Mouse (Mus musculus) forebrain, embryonic 11.5 days (tissue): ENCODE data around the gene Zfp444. TPM values are rescaled to one million over a fixed set of nuclear protein-coding genes. Genes with fewer than 3 reads are reported as not detected.

Source experiments
- ATAC-seq: fragments of 200-750 bp; cut with Nextera tagmentation; replicated peaks from 2 replicates; pipeline ENCODE4 v1.8.0; 2017; ENCODE audit warnings: moderate TSS enrichment; ENCODE audit not compliant: low FRiP score
- DNase-seq: peaks from one replicate; pipeline ENCODE4 v3.0.0-alpha.2; 2017; ENCODE audit warnings: low spot score
- H3K27ac ChIP-seq: fragments of 300-500 bp; sonication (generic); 2 replicates; pipeline ENCODE4 v1.5.1; 2014; ENCODE audit warnings: low read depth, low read length
- H3K27me3 ChIP-seq: fragments of 300-500 bp; sonication (generic); 2 replicates; pipeline ENCODE4 v1.6.1; 2014; ENCODE audit warnings: mild to moderate bottlenecking, low read length, mixed read lengths; ENCODE audit not compliant: control insufficient read depth, insufficient read depth
- H3K36me3 ChIP-seq: fragments of 300-500 bp; sonication (generic); 2 replicates; pipeline ENCODE4 v1.6.1; 2014; ENCODE audit warnings: mild to moderate bottlenecking, low read length, moderate library complexity, mixed read lengths; ENCODE audit not compliant: control insufficient read depth, insufficient read depth
- H3K4me1 ChIP-seq: fragments of 300-500 bp; sonication (generic); replicated peaks from 2 replicates; pipeline ENCODE4 v1.6.1; 2014; ENCODE audit warnings: low read length, mixed read lengths; ENCODE audit not compliant: control insufficient read depth, insufficient read depth
- H3K4me2 ChIP-seq: fragments of 300-500 bp; sonication (generic); 2 replicates; pipeline ENCODE4 v1.6.1; 2014; ENCODE audit warnings: low read depth, mild to moderate bottlenecking, low read length, moderate library complexity, mixed read lengths; ENCODE audit not compliant: severe bottlenecking
- H3K4me3 ChIP-seq: fragments of 300-500 bp; sonication (generic); 2 replicates; pipeline ENCODE4 v1.5.1; 2014; ENCODE audit warnings: low read depth, low read length
- H3K9ac ChIP-seq: fragments of 300-500 bp; sonication (generic); 2 replicates; pipeline ENCODE4 v1.6.1; 2014; ENCODE audit warnings: low read length
- H3K9me3 ChIP-seq: fragments of 300-500 bp; sonication (generic); 2 replicates; pipeline ENCODE4 v1.6.1; 2016; ENCODE audit warnings: low read length, mixed read lengths; ENCODE audit not compliant: control insufficient read depth
- WGBS: fragments of 180-500 bp; shearing (Covaris S2); extraction: QIAGEN DNeasy Blood & Tissue Kit; methylation state at CpG from one replicate; pipeline ENCODE4 v1.1.7; 2014; 5-methylcytosine and 5-hydroxymethylcytosine counted together
- polyA plus RNA-seq: library from polyadenylated mRNA; unstranded; fragments of >200 nt; fragmentation: Nextera tagmentation; extraction: Ambion mirVana; gene quantifications from 2 replicates; pipeline ENCODE4 v1.2.1, GENCODE M21; 2014

Zfp444 gene
- polyA plus RNA-seq, 1 experiment from 2014 or later: 73.9 TPM

DNA sequence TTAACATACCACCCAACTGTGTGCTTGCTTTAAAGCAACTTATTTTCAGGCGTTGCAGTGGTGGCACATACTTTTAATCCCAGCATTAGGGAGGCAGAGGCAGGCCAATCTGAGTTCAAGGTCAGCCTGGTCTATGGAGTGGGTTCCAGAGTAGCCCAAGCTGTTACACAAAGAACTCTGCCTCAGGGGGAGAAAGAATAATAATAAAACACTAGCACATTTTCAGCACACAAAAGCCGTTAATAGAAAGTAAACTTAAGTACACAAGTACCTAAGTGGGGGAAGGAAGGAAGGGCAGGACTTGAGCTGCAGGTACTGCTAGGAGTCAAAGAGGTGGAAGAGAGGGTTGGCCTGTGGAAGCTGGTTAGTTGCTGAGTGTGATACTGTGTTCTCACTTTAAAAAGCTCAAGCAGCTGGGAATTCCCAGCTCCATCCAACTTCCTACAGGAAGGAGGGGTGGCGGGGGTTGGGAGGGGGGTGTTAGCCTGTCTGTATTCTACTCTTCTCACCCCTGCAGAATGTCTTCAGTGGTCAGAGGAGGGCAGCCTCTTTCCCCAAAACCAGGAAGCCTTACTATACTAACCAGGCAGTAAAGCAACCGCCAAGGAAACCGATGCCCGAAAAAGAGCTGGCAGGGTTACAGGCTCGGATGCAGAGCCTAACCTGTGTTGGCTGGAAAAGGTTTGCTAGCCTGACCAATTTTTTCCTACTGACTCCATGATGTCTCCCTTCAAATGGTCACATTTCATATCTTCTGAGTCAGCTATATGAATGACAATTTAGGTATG, 25.6 kb upstream of the Zfp444 start:
- Histone ChIP-seq H3K4me2 (no peak overlapping the region), H3K27me3 (no peaks in the 10 kb centered on the region), H3K4me1 (no peaks in the 10 kb centered on the region), H3K9me3 (no peaks in the 10 kb centered on the region), H3K36me3 (no peaks in the 10 kb centered on the region; the same call in 1 of the 2 replicates), H3K27ac (no peak overlapping the region), H3K9ac (no peak overlapping the region), H3K4me3 (no peak overlapping the region)
- 89% methylated on average over 7 of the region's 7 CpGs for WGBS
- DNase-seq (no peak), ATAC-seq (no peak)

DNA sequence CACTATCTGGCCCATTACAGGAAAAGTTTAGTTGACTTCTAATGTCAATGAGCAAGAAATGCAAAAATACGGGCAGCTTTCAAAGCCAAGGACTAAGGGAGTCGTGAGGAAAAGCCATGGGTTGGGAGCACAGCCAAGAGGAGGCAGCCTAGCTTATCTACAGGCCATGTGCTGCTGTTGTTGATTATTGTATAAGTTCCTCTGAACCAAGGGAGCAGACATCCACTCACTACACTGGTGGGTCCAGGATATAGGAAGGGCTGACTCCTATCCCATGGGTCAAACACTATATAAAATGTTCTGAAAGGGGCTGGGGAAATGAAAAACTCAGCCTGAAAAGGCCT, 25.1 kb upstream of the Zfp444 start:
- H3K4me1 ChIP-seq: no peaks in the 10 kb centered on the region
- no peaks in the 10 kb centered on the region for H3K27me3 ChIP-seq
- WGBS: 91% methylated on average over 2 of the region's 2 CpGs
- H3K36me3 ChIP-seq: no peaks in the 10 kb centered on the region; the same call in 1 of the 2 replicates
- H3K4me3 ChIP-seq: no peak overlapping the region
- ATAC-seq (no peak), DNase-seq (no peak)
- no peak overlapping the region for H3K4me2 ChIP-seq
- no peak overlapping the region for H3K27ac ChIP-seq
- no peaks in the 10 kb centered on the region for H3K9me3 ChIP-seq
- H3K9ac ChIP-seq: no peak overlapping the region

DNA sequence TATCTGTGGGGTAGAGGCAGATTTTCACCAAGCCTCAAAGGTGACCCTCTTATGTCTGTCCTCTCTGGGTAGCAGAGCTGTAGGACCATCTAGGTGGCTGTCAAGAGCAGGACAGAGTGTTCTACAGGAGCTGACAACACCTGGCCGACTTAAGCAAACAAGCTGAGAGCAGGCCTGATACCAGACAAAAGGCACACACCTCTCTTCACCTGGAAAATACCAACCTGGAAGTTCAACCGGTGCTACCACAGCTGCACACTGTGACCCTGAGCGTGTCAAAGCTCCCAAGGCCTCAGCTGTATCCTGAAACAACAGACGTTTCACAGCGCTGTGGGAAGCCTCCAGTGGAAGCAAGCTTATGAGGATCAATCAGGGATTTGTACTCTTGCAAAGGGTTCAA, 24.3 kb upstream of the Zfp444 start:
- Histone ChIP-seq H3K4me1 (no peaks in the 10 kb centered on the region), H3K9me3 (no peaks in the 10 kb centered on the region), H3K9ac (no peak overlapping the region), H3K36me3 (no peaks in the 10 kb centered on the region), H3K4me3 (no peak overlapping the region), H3K27me3 (no peaks in the 10 kb centered on the region), H3K4me2 (no peak overlapping the region), H3K27ac (no peak overlapping the region)
- 87% methylated on average over 5 of the region's 5 CpGs for WGBS
- no peak for ATAC-seq
- no peak for DNase-seq

DNA sequence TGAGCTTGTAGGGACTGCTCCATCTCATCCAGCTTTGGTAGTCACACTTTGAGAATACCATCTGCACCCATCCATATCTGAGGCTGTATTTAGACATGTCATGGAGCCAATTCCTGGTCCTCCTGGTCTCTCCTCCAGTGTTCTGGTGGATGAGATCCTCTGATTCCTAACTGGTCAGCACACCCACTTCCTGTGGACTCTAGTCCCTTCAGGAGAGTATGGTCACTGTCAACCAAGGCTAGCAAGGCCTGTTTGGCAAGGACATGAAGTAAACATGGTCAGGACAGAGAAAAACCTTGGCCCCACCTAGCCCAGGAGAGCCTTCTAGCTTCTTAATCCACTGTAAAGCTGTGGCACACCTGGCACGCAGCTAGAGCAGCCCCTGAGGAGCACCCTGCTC, 20.8 kb upstream of the Zfp444 start:
- WGBS: 77% methylated on average over 1 of the region's 1 CpGs
- H3K9ac ChIP-seq: no peak overlapping the region
- no peak overlapping the region for H3K4me3 ChIP-seq
- DNase-seq (no peak), ATAC-seq (no peak)
- H3K36me3 ChIP-seq: no peaks in the 10 kb centered on the region
- no peaks in the 10 kb centered on the region; the same call in 1 of the 2 replicates for H3K9me3 ChIP-seq
- H3K4me2 ChIP-seq: no peak overlapping the region
- H3K27me3 ChIP-seq: no peaks in the 10 kb centered on the region
- no peak overlapping the region for H3K27ac ChIP-seq
- H3K4me1 ChIP-seq: 0 out of 2 replicates have a peak, but pooled peaks cover 2% of the 10 kb centered on the region

DNA sequence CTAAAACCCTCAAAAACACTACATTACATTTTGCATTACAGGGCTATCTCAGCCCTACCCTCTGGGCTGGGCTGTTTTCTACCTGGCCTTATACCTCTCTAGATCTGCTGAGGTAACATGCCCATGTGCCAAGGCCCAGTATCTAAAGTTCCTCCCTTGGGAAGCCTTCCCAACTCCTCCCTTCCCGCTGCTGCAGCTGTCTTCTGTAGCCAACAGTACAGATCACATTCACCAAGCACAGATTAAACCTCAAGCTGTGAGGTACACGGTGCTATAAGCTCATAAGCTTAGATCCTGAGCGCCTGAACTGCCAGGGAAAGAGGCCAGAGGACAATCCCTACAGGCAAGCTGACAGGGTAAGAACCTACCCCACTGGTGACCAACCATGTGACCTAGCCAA, 20.0 kb upstream of the Zfp444 start:
- H3K4me2 ChIP-seq: no peak overlapping the region
- 84% methylated on average over 3 of the region's 3 CpGs for WGBS
- no peaks in the 10 kb centered on the region for H3K27me3 ChIP-seq
- DNase-seq: no peak
- H3K27ac ChIP-seq: no peak overlapping the region
- no peak overlapping the region for H3K9ac ChIP-seq
- no peak overlapping the region for H3K4me3 ChIP-seq
- H3K4me1 ChIP-seq: peaks cover 4% of the 10 kb centered on the region; the same call in 1 of the 2 replicates
- no peaks in the 10 kb centered on the region; the same call in 1 of the 2 replicates for H3K9me3 ChIP-seq
- no peak for ATAC-seq
- H3K36me3 ChIP-seq: no peaks in the 10 kb centered on the region

DNA sequence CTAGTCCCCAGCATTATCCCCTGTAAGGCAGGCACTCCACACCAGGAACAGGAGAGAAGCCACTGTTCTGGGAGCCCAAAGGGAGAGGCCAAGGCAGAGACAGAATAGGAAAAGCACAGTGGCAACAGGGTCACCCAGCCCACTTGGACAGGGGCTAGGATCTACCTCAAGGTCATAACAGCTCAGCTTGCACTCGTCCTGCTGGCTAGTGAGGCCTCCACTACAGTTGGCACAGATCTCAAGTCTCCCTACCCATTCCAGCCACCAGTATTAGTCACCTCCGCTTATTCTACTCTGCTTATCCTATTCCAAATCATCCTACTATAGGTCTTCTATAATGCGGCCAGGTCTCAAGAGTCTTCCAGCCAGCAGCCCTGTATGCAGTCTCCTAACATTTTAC, 18.9 kb upstream of the Zfp444 start:
- no peak overlapping the region for H3K4me2 ChIP-seq
- WGBS: 91% methylated on average over 3 of the region's 3 CpGs
- DNase-seq (no peak), ATAC-seq (no peak)
- peaks cover 4% of the 10 kb centered on the region; the same call in 1 of the 2 replicates for H3K4me1 ChIP-seq
- no peaks in the 10 kb centered on the region for H3K27me3 ChIP-seq
- H3K27ac ChIP-seq: no peak overlapping the region
- H3K9me3 ChIP-seq: no peaks in the 10 kb centered on the region; the same call in 1 of the 2 replicates
- H3K9ac ChIP-seq: no peak overlapping the region
- no peak overlapping the region for H3K4me3 ChIP-seq
- H3K36me3 ChIP-seq: no peaks in the 10 kb centered on the region

DNA sequence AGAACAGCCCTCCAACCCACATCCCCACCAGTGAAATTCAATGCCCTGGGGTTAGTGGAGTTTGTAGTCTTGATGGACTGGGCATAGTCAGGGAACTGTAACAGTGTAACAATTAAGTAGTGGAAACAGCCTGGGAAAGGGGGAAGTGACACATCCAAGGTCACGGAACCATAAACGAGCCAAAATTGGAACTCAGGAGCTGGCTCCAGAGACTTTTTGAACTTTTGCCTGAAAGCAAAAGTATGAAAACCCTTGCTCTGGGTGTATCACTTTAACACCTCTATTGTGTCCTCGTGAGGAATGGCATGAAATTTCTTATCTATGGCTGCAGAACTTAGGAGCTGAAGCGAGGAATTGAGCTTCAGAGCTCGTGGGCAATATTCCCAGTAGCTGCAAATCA, 17.9 kb upstream of the Zfp444 start:
- no peak overlapping the region for H3K27ac ChIP-seq
- no peaks in the 10 kb centered on the region; the same call in 1 of the 2 replicates for H3K9me3 ChIP-seq
- ATAC-seq (no peak), DNase-seq (no peak)
- H3K9ac ChIP-seq: peak overlapping the region; percentile 92; the same call in 1 of the 2 replicates
- peak overlapping the region; percentile 73; the same call in 1 of the 2 replicates for H3K4me2 ChIP-seq
- WGBS: 89% methylated on average over 5 of the region's 5 CpGs
- H3K4me3 ChIP-seq: peak overlapping the region; percentile 80
- no peaks in the 10 kb centered on the region for H3K36me3 ChIP-seq
- H3K4me1 ChIP-seq: peaks cover 4% of the 10 kb centered on the region; the same call in 1 of the 2 replicates
- H3K27me3 ChIP-seq: no peaks in the 10 kb centered on the region

DNA sequence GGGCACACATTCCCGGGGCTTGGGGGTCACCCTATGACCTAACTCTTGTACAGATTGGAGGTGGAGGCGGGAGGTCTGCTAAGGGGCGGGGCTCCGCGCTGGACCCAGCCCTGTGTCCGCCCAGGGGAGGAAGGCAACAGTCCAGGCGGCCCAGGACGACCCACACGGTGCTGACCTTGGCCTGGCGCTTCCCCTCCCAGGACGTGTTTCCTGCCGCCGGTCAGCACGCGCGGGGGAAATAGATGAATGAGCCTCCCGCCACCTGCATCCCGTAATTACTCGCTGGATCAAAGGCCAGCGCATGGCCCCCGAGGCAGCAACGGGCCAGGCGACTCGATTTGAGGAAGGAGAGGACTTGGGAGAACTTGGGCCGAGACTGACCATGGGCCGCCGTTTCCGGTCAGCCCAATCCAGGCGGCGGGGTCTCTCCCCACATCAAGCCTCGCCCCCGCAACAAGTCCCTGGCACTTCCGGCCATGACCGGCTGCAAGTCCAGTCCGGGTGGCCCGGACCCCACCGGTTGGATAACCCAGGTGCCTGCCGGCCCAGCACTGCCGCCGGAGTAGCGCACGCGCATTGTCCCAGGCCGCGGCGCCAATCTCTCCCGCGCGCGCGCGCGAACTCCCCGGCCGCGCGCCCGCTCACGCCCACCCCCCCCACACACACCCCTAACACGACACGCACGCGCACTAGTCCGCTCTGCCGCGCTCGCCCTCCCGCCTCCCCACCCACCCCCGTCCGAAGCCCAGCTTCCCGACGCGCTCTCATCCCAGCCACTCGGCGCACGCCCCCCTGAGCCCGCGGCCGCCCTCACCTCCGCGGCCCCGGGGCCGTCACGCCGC, 16.8 kb upstream of the Zfp444 start:
- Histone ChIP-seq H3K36me3 (no peaks in the 10 kb centered on the region), H3K4me3 (peak overlapping the region; percentile 80), H3K9me3 (no peaks in the 10 kb centered on the region; the same call in 1 of the 2 replicates), H3K27ac (peak overlapping the region; percentile 88), H3K27me3 (no peaks in the 10 kb centered on the region), H3K4me1 (peaks cover 4% of the 10 kb centered on the region; the same call in 1 of the 2 replicates), H3K4me2 (peak overlapping the region; percentile 73), H3K9ac (peak overlapping the region; percentile 92)
- DNase-seq: peak; percentile 92
- WGBS: under 1% methylated on average over 60 of the region's 85 CpGs
- ATAC-seq: peak; percentile 76
